ENCODE assay signal across 23 mouse cellular contexts in the genomic region with DNA sequence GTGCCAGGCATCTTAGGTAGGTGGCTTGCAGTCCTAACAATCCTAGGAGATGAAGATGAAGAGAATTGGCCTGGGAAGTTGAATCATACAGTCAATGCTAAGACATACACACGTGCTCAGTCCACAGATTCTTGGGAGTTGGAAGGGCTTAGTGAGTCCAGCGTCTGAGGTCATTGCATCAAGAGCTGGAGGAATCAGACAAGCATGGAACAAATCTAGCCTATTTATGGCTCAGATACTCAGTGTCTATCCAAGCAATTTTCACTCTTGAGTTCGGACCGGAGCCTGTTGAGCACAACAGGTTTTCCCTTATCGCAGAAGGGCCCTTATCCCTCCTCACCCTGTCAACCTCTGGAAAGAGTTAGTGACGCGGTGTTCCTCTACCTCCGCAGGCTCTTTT. TPM values are rescaled to one million over a fixed set of nuclear protein-coding genes. Genes with fewer than 3 reads are reported as not detected.
DNase-seq lines count a peak whose midpoint lies in the region; ATAC-seq lines count a peak whose summit lies in the region.
"Had no signal": no experiment of that assay in that cellular context is flagged by ENCODE, and none has a peak within 500 bp of the region (broad histone marks: within the 10 kb centered on the region; RNA-seq: fewer than 3 reads in every experiment).

No protein-coding gene starts in this region.

- H3K9me3 ChIP-seq in forebrain, embryonic 11.5 days (ENCODE audit: control insufficient read depth, low read length) = no peaks in the 10 kb centered on the region
- no peaks in the 10 kb centered on the region for H3K9me3 ChIP-seq in forebrain, embryonic 12.5 days
- no peaks in the 10 kb centered on the region for H3K9me3 ChIP-seq in hindbrain, embryonic 16.5 days (ENCODE audit: control insufficient read depth, low read length)
- H3K9me3 ChIP-seq in hindbrain, embryonic 14.5 days (ENCODE audit: control insufficient read depth, low read length) = no peaks in the 10 kb centered on the region
- H3K9me3 ChIP-seq: embryonic facial prominence, embryonic 10.5 days; embryonic facial prominence, embryonic 13.5 days; heart, embryonic 12.5 days; heart, embryonic 15.5 days; hindbrain, embryonic 10.5 days; hindbrain, embryonic 13.5 days had no signal

- 92% methylated on average over 8 of the region's 8 CpGs for WGBS in forebrain, embryonic 11.5 days
- WGBS in forebrain, embryonic 12.5 days = 93% methylated on average over 8 of the region's 8 CpGs
- 90% methylated on average over 8 of the region's 8 CpGs for WGBS in hindbrain, embryonic 16.5 days
- 95% methylated on average over 8 of the region's 8 CpGs for WGBS in hindbrain, embryonic 14.5 days

- ATAC-seq in forebrain, embryonic 11.5 days (replicated peaks; ENCODE audit: low FRiP score) = no peak
- no peak for ATAC-seq in forebrain, embryonic 12.5 days (ENCODE audit: low FRiP score)
- 0 out of 2 replicates have a peak, but pooled peaks have one; percentile 6 for ATAC-seq in hindbrain, embryonic 16.5 days
- ATAC-seq in hindbrain, embryonic 14.5 days (ENCODE audit: low FRiP score) = no peak
- ATAC-seq: CD4-positive, CD25-positive, alpha-beta regulatory T cell, adult 4 months; forebrain, postnatal 0 days had no signal

- no peaks in the 10 kb centered on the region for H3K4me1 ChIP-seq in forebrain, embryonic 11.5 days (replicated peaks; ENCODE audit: control insufficient read depth, insufficient read depth, low read length)
- peaks cover 10% of the 10 kb centered on the region; the same call in 1 of the 2 replicates for H3K4me1 ChIP-seq in forebrain, embryonic 12.5 days
- H3K4me1 ChIP-seq in hindbrain, embryonic 16.5 days (ENCODE audit: control insufficient read depth, insufficient read depth, low read depth, low read length) = peaks cover 2% of the 10 kb centered on the region; the same call in 1 of the 2 replicates
- H3K4me1 ChIP-seq in hindbrain, embryonic 14.5 days (replicated peaks; ENCODE audit: control insufficient read depth, insufficient read depth, low read length) = no peaks in the 10 kb centered on the region
- H3K4me1 ChIP-seq: embryonic facial prominence, embryonic 10.5 days; embryonic facial prominence, embryonic 13.5 days had no signal

- no peaks in the 10 kb centered on the region for H3K36me3 ChIP-seq in forebrain, embryonic 11.5 days (ENCODE audit: control insufficient read depth, insufficient read depth, low read length)
- H3K36me3 ChIP-seq in forebrain, embryonic 12.5 days (replicated peaks) = no peaks in the 10 kb centered on the region
- H3K36me3 ChIP-seq in hindbrain, embryonic 16.5 days (ENCODE audit: control insufficient read depth, insufficient read depth, low read length) = no peaks in the 10 kb centered on the region
- no peaks in the 10 kb centered on the region for H3K36me3 ChIP-seq in hindbrain, embryonic 14.5 days (replicated peaks; ENCODE audit: control insufficient read depth, insufficient read depth)
- H3K36me3 ChIP-seq: embryonic facial prominence, embryonic 10.5 days; embryonic facial prominence, embryonic 13.5 days; heart, embryonic 12.5 days; heart, embryonic 15.5 days; hindbrain, embryonic 10.5 days; hindbrain, embryonic 13.5 days had no signal

- no peak overlapping the region for H3K4me2 ChIP-seq in forebrain, embryonic 11.5 days (ENCODE audit: low read depth, low read length, severe bottlenecking)
- H3K4me2 ChIP-seq in forebrain, embryonic 12.5 days = no peak overlapping the region
- H3K4me2 ChIP-seq in hindbrain, embryonic 16.5 days (ENCODE audit: low read length) = no peak overlapping the region
- H3K4me2 ChIP-seq in hindbrain, embryonic 14.5 days (replicated peaks) = no peak overlapping the region
- H3K4me2 ChIP-seq: embryonic facial prominence, embryonic 13.5 days; heart, embryonic 12.5 days; heart, embryonic 15.5 days; hindbrain, embryonic 13.5 days had no signal

- peak; percentile 29 for DNase-seq in forebrain, embryonic 11.5 days (ENCODE audit: low spot score)
- no peak for DNase-seq in hindbrain, embryonic 14.5 days (ENCODE audit: low spot score)
- peak; percentile 6 for DNase-seq in lung, postnatal 36 days
- no peak for DNase-seq in lung, postnatal 25 days (ENCODE audit: low spot score)
- DNase-seq: adrenal gland, adult 2 months; adrenal gland, postnatal 14 days; embryo, embryonic 11 days; forebrain, postnatal 0 days; gastrocnemius, postnatal 36 days; heart, postnatal 10 days; heart, postnatal 36 days had no signal

- H3K27me3 ChIP-seq in forebrain, embryonic 11.5 days (ENCODE audit: control insufficient read depth, insufficient read depth, low read length) = no peaks in the 10 kb centered on the region
- no peaks in the 10 kb centered on the region for H3K27me3 ChIP-seq in forebrain, embryonic 12.5 days
- no peaks in the 10 kb centered on the region for H3K27me3 ChIP-seq in hindbrain, embryonic 16.5 days (replicated peaks; ENCODE audit: control insufficient read depth, insufficient read depth, low read length)
- no peaks in the 10 kb centered on the region for H3K27me3 ChIP-seq in hindbrain, embryonic 14.5 days (ENCODE audit: control insufficient read depth, insufficient read depth, low read length)
- H3K27me3 ChIP-seq: embryonic facial prominence, embryonic 13.5 days; heart, embryonic 12.5 days; heart, embryonic 15.5 days; hindbrain, embryonic 13.5 days had no signal

- H3K4me3 ChIP-seq in forebrain, embryonic 11.5 days (ENCODE audit: low read depth, low read length) = no peak overlapping the region
- no peak overlapping the region for H3K4me3 ChIP-seq in forebrain, embryonic 12.5 days (replicated peaks)
- no peak overlapping the region for H3K4me3 ChIP-seq in hindbrain, embryonic 16.5 days (ENCODE audit: low read length)
- H3K4me3 ChIP-seq in hindbrain, embryonic 14.5 days (replicated peaks; ENCODE audit: low read length) = no peak overlapping the region
- H3K4me3 ChIP-seq: embryonic facial prominence, embryonic 10.5 days; embryonic facial prominence, embryonic 13.5 days; erythroblast, embryonic 14.5 days; heart, embryonic 12.5 days; heart, embryonic 15.5 days; hindbrain, embryonic 10.5 days; hindbrain, embryonic 13.5 days had no signal

- no peak overlapping the region for H3K9ac ChIP-seq in forebrain, embryonic 11.5 days (ENCODE audit: low read length)
- no peak overlapping the region for H3K9ac ChIP-seq in forebrain, embryonic 12.5 days
- no peak overlapping the region for H3K9ac ChIP-seq in hindbrain, embryonic 16.5 days (ENCODE audit: low read depth, low read length)
- no peak overlapping the region for H3K9ac ChIP-seq in hindbrain, embryonic 14.5 days
- H3K9ac ChIP-seq: embryonic facial prominence, embryonic 13.5 days; forebrain, postnatal 0 days; heart, embryonic 12.5 days; heart, embryonic 15.5 days; hindbrain, embryonic 13.5 days had no signal

- H3K27ac ChIP-seq in forebrain, embryonic 11.5 days (ENCODE audit: low read depth, low read length) = no peak overlapping the region
- H3K27ac ChIP-seq in forebrain, embryonic 12.5 days = no peak overlapping the region
- no peak overlapping the region; the same call in 1 of the 2 replicates for H3K27ac ChIP-seq in hindbrain, embryonic 16.5 days (ENCODE audit: low read depth, low read length)
- H3K27ac ChIP-seq in hindbrain, embryonic 14.5 days = no peak overlapping the region
- H3K27ac ChIP-seq: embryonic facial prominence, embryonic 10.5 days; embryonic facial prominence, embryonic 13.5 days; heart, embryonic 15.5 days; hindbrain, embryonic 10.5 days had no signal

RNA-seq across cellular contexts. Expression of a gene that starts 11.6 kb away (rescaled TPM):
- 0.28 TPM in 1 of 2 replicates, not detected in the other for polyA plus RNA-seq in forebrain, embryonic 11.5 days (2014; fragmentation: Nextera tagmentation; extraction: Ambion mirVana)
- polyA plus RNA-seq in forebrain, embryonic 12.5 days (2016; fragmentation: Nextera tagmentation; extraction: Ambion mirVana) = 0.23 and 0.45 TPM in 2 replicates
- polyA plus RNA-seq in hindbrain, embryonic 16.5 days (2015; fragmentation: Nextera tagmentation; extraction: Ambion mirVana) = 0.26 TPM in 1 of 2 replicates, not detected in the other
- polyA plus RNA-seq in hindbrain, embryonic 14.5 days (2014; fragmentation: Nextera tagmentation; extraction: Ambion mirVana) = 0.13 TPM in 1 of 2 replicates, not detected in the other
- polyA plus RNA-seq: adrenal gland, adult 2 months; cortical plate, adult 2 months; erythroblast, embryonic 14.5 days; forebrain, embryonic 14.5 days; forebrain, postnatal 0 days; hindbrain, embryonic 10.5 days had no signal

RNA-seq across cellular contexts. Expression of a gene that starts 51.9 kb away (rescaled TPM):
- 39.2 and 42.3 TPM in 2 replicates for polyA plus RNA-seq in forebrain, embryonic 11.5 days (2014; fragmentation: Nextera tagmentation; extraction: Ambion mirVana)
- polyA plus RNA-seq in forebrain, embryonic 12.5 days (2016; fragmentation: Nextera tagmentation; extraction: Ambion mirVana) = 34.5 and 35.1 TPM in 2 replicates
- polyA plus RNA-seq in hindbrain, embryonic 16.5 days (2015; fragmentation: Nextera tagmentation; extraction: Ambion mirVana) = 17.3 and 17.5 TPM in 2 replicates
- 18.4 and 18.5 TPM in 2 replicates for polyA plus RNA-seq in hindbrain, embryonic 14.5 days (2014; fragmentation: Nextera tagmentation; extraction: Ambion mirVana)

RNA-seq across cellular contexts. Expression of a gene that starts 52.0 kb away (rescaled TPM):
- polyA plus RNA-seq in forebrain, embryonic 11.5 days (2014; fragmentation: Nextera tagmentation; extraction: Ambion mirVana) = 56.5 and 60.9 TPM in 2 replicates
- 49.3 and 52.6 TPM in 2 replicates for polyA plus RNA-seq in forebrain, embryonic 12.5 days (2016; fragmentation: Nextera tagmentation; extraction: Ambion mirVana)
- polyA plus RNA-seq in hindbrain, embryonic 16.5 days (2015; fragmentation: Nextera tagmentation; extraction: Ambion mirVana) = 28.4 and 31.7 TPM in 2 replicates
- 29.0 and 33.4 TPM in 2 replicates for polyA plus RNA-seq in hindbrain, embryonic 14.5 days (2014; fragmentation: Nextera tagmentation; extraction: Ambion mirVana)

Comparison
In these comparisons a context has a peak if more than half of its experiments do, and no peak if none do; other contexts are left out.
1. DNase-seq: peak in forebrain, embryonic 11.5 days (single experiment) and lung, postnatal 36 days (single experiment); none in hindbrain, embryonic 14.5 days (single experiment) and lung, postnatal 25 days (single experiment).